8 mouse cellular contexts compared by ENCODE assay signal in genomic region chr6:134917087-134917486, GRCm38 (mm10). TPM values are rescaled to one million over a fixed set of nuclear protein-coding genes. Genes with fewer than 3 reads are reported as not detected.
DNase-seq lines count a peak whose midpoint lies in the region; ATAC-seq and TF ChIP-seq lines count a peak whose summit lies in the region.

No protein-coding gene starts in this region.

- peaks cover 0 to 8% of the 10 kb centered on the region in 2 experiments; a peak in 2 of 4 replicates for H3K36me3 ChIP-seq in MEL (ENCODE audit: control insufficient read depth in 1 of 2, insufficient read depth in 2 of 2, low read length in 2 of 2)
- H3K36me3 ChIP-seq in heart, embryonic 12.5 days = peaks cover 2% of the 10 kb centered on the region; the same call in 1 of the 2 replicates
- no peaks in the 10 kb centered on the region for H3K36me3 ChIP-seq in kidney, embryonic 15.5 days

- no peak for ATAC-seq in heart, embryonic 12.5 days (ENCODE audit: insufficient number of reproducible peaks, low FRiP score)
- no peak for ATAC-seq in kidney, embryonic 15.5 days (replicated peaks; ENCODE audit: low FRiP score)

- H3K27me3 ChIP-seq in MEL (ENCODE audit: control insufficient read depth in 1 of 2, insufficient read depth in 2 of 2, low read length in 2 of 2) = no peaks in the 10 kb centered on the region
- no peaks in the 10 kb centered on the region for H3K27me3 ChIP-seq in heart, embryonic 12.5 days (replicated peaks)
- H3K27me3 ChIP-seq in kidney, embryonic 15.5 days = no peaks in the 10 kb centered on the region

- H3K27ac ChIP-seq in MEL (ENCODE audit: control insufficient read depth, low read depth, low read length) = peak overlapping the region; percentile 42
- peak overlapping the region; percentile 17; the same call in 1 of the 2 replicates for H3K27ac ChIP-seq in heart, embryonic 12.5 days (ENCODE audit: poor library complexity, severe bottlenecking)
- peak overlapping the region; percentile 45 for H3K27ac ChIP-seq in kidney, embryonic 15.5 days
- no peak overlapping the region for H3K27ac ChIP-seq in olfactory bulb, adult 2 months (ENCODE audit: insufficient read depth, low read depth, low read length)

- no peak for TF ChIP-seq RAD21 in MEL (IDR thresholded peaks at IDR 0.05; ENCODE audit: low read depth, low read length)

- H3K9ac ChIP-seq in MEL (ENCODE audit: control insufficient read depth, low read depth, low read length, poor library complexity, severe bottlenecking) = peak overlapping the region; percentile 57
- H3K9ac ChIP-seq in heart, embryonic 12.5 days = peak overlapping the region; percentile 79
- H3K9ac ChIP-seq in kidney, embryonic 15.5 days = peak overlapping the region; percentile 54

- 2% methylated on average over 11 of the region's 11 CpGs for WGBS in heart, embryonic 12.5 days
- 1% methylated on average over 11 of the region's 11 CpGs for WGBS in kidney, embryonic 15.5 days
- WGBS in lung, adult 2 months = 1% methylated on average over 11 of the region's 11 CpGs
- WGBS in olfactory bulb, adult 2 months = 1% methylated on average over 11 of the region's 11 CpGs

- no peaks in the 10 kb centered on the region for H3K9me3 ChIP-seq in MEL (replicated peaks; ENCODE audit: insufficient read depth, low read length)
- no peaks in the 10 kb centered on the region for H3K9me3 ChIP-seq in heart, embryonic 12.5 days (replicated peaks)
- no peaks in the 10 kb centered on the region for H3K9me3 ChIP-seq in kidney, embryonic 15.5 days (replicated peaks)

- no peak for TF ChIP-seq CTCF in MEL (IDR thresholded peaks at IDR 0.05 in 2 of 3, conservative IDR thresholded peaks at IDR 0.05 in 1 of 3; ENCODE audit: control insufficient read depth in 1 of 3, insufficient read depth in 1 of 3, low read depth in 2 of 3, low read length in 3 of 3, poor library complexity in 1 of 3, severe bottlenecking in 1 of 3)
- TF ChIP-seq CTCF in lung, adult 2 months (IDR thresholded peaks at IDR 0.05; ENCODE audit: insufficient read depth, low read length) = no peak
- no peak for TF ChIP-seq CTCF in olfactory bulb, adult 2 months (IDR thresholded peaks at IDR 0.05; ENCODE audit: insufficient read depth, low read depth, low read length)

- DNase-seq in A20 (ENCODE audit: low read depth, low spot score) (peak; percentile 45), MEL (ENCODE audit: low read depth, low spot score) (peak; percentile 88)
- peak; percentile 57 for DNase-seq in embryo, embryonic 9.5 days (ENCODE audit: extremely low spot score)
- DNase-seq in lung, adult 2 months = peak; percentile 73
- peak; percentile 44 to 71 for DNase-seq in urinary bladder, postnatal 36 days (ENCODE audit: low spot score in 2 of 2)

- H3K4me1 ChIP-seq in MEL (ENCODE audit: control insufficient read depth in 1 of 2, insufficient read depth in 2 of 2, low read length in 2 of 2) = peaks cover 0 to 13% of the 10 kb centered on the region in 2 experiments; a peak in 2 of 4 replicates
- peaks cover 12% of the 10 kb centered on the region for H3K4me1 ChIP-seq in heart, embryonic 12.5 days (replicated peaks)
- peaks cover 34% of the 10 kb centered on the region for H3K4me1 ChIP-seq in kidney, embryonic 15.5 days
- H3K4me1 ChIP-seq in lung, adult 2 months (ENCODE audit: control insufficient read depth, insufficient read depth, low read length) = no peaks in the 10 kb centered on the region
- H3K4me1 ChIP-seq in olfactory bulb, adult 2 months (ENCODE audit: control insufficient read depth, insufficient read depth, low read length) = peaks cover 7% of the 10 kb centered on the region

- TF ChIP-seq POLR2A in MEL (IDR thresholded peaks at IDR 0.05; ENCODE audit: control insufficient read depth in 1 of 2, insufficient read depth in 1 of 2, low read depth in 1 of 2, low read length in 2 of 2, poor library complexity in 1 of 2) = no peak
- peak; percentile 41; the same call in 1 of the 2 replicates for TF ChIP-seq POLR2A in lung, adult 2 months (IDR thresholded peaks at IDR 0.05; ENCODE audit: borderline replicate concordance, extremely low read depth, low read depth, low read length)
- TF ChIP-seq POLR2A in olfactory bulb, adult 2 months (IDR thresholded peaks at IDR 0.05; ENCODE audit: insufficient read depth, low read depth, low read length) = no peak

- peak overlapping the region; percentile 68 to 84 for H3K4me3 ChIP-seq in MEL (ENCODE audit: control insufficient read depth in 1 of 2, insufficient read depth in 1 of 2, low read depth in 2 of 2, low read length in 2 of 2)
- H3K4me3 ChIP-seq in heart, embryonic 12.5 days = peak overlapping the region; percentile 57
- H3K4me3 ChIP-seq in kidney, embryonic 15.5 days (replicated peaks) = peak overlapping the region; percentile 41
- H3K4me3 ChIP-seq in lung, adult 2 months (replicated peaks; ENCODE audit: extremely low read depth, low read depth, low read length) = peak overlapping the region; percentile 53
- H3K4me3 ChIP-seq in olfactory bulb, adult 2 months (ENCODE audit: insufficient read depth, low read depth, low read length) = peak overlapping the region; percentile 13; the same call in 1 of the 2 replicates

- H3K79me2 ChIP-seq in MEL (ENCODE audit: control insufficient read depth, insufficient read depth, low read length, poor library complexity) = peaks cover 18% of the 10 kb centered on the region

- TF ChIP-seq EP300 in MEL (IDR thresholded peaks at IDR 0.05; ENCODE audit: low read depth in 1 of 2, low read length in 2 of 2) = no peak

- H3K4me2 ChIP-seq in heart, embryonic 12.5 days = peak overlapping the region; percentile 93
- H3K4me2 ChIP-seq in kidney, embryonic 15.5 days = peak overlapping the region; percentile 89

TF ChIP-seq in MEL, 35 proteins besides CTCF, POLR2A, EP300 and RAD21:
- TF ChIP-seq SIN3A (IDR thresholded peaks at IDR 0.05; ENCODE audit: low read length) (peak; percentile 99), BHLHE40 (IDR thresholded peaks at IDR 0.05; ENCODE audit: borderline replicate concordance, low read depth, low read length) (peak; percentile 41; the same call in 1 of the 2 replicates), TBP (IDR thresholded peaks at IDR 0.05; ENCODE audit: low read depth, low read length) (peak; percentile 59; the same call in 1 of the 2 replicates), MAZ (IDR thresholded peaks at IDR 0.05; ENCODE audit: low read depth, low read length) (no peak), ZNF384 (IDR thresholded peaks at IDR 0.05; ENCODE audit: low read depth, low read length) (peak; percentile 76; the same call in 1 of the 2 replicates), GATA1 (IDR thresholded peaks at IDR 0.05; ENCODE audit: low read depth, low read length) (0 out of 2 replicates have a peak, but pooled peaks have one; percentile 36), ZKSCAN1 (IDR thresholded peaks at IDR 0.05; ENCODE audit: low read depth, low read length) (no peak), MXI1 (IDR thresholded peaks at IDR 0.05; ENCODE audit: low read depth, low read length) (peak; percentile 83), HCFC1 (IDR thresholded peaks at IDR 0.05; ENCODE audit: low read depth, low read length) (peak; percentile 72), MAX (IDR thresholded peaks at IDR 0.05; ENCODE audit: low read length) (peak; percentile 60)

RNA-seq across cellular contexts. Expression of gene Cdkn1b, which starts 3.1 kb away (rescaled TPM):
- total RNA-seq in MEL (2012; rRNA removed) = 7.7 and 12.0 TPM in 2 replicates
- polyA plus RNA-seq in MEL (2012; ENCODE audit: insufficient read depth in 1 of 2, insufficient read length in 2 of 2, low read depth in 1 of 2, low replicate concordance in 2 of 2, missing spikeins in 1 of 2) = 10 to 100 TPM in 1 of 2 experiments, not detected in 1; 21.2 TPM
- 16.8 and 17.4 TPM in 2 replicates for polyA plus RNA-seq in heart, embryonic 12.5 days (2016; fragmentation: Nextera tagmentation; extraction: Ambion mirVana)
- polyA plus RNA-seq in kidney, embryonic 15.5 days (2015; fragmentation: Nextera tagmentation; extraction: Ambion mirVana) = 15.9 and 17.6 TPM in 2 replicates
- 26.9 and 31.6 TPM in 2 replicates for polyA plus RNA-seq in lung, adult 2 months (2012; rRNA removed)
- polyA plus RNA-seq in olfactory bulb, adult 2 months (2012; ENCODE audit: insufficient read depth, insufficient read length, low replicate concordance, missing spikeins) = 69.9 TPM in 1 of 2 replicates, not detected in the other

RNA-seq across cellular contexts. Expression of gene Gpr19, which starts 18.7 kb away (rescaled TPM):
- total RNA-seq in MEL (2012; rRNA removed) = 8.4 and 9.0 TPM in 2 replicates
- polyA plus RNA-seq in MEL (2012; ENCODE audit: insufficient read depth in 1 of 2, insufficient read length in 2 of 2, low read depth in 1 of 2, low replicate concordance in 2 of 2, missing spikeins in 1 of 2) = 10 to 100 TPM in 1 of 2 experiments, not detected in 1; 11.7 TPM
- 9.0 and 10.2 TPM in 2 replicates for polyA plus RNA-seq in heart, embryonic 12.5 days (2016; fragmentation: Nextera tagmentation; extraction: Ambion mirVana)
- 11.0 and 12.3 TPM in 2 replicates for polyA plus RNA-seq in kidney, embryonic 15.5 days (2015; fragmentation: Nextera tagmentation; extraction: Ambion mirVana)
- 6.0 and 9.2 TPM in 2 replicates for polyA plus RNA-seq in lung, adult 2 months (2012; rRNA removed)
- polyA plus RNA-seq in olfactory bulb, adult 2 months (2012; ENCODE audit: insufficient read depth, insufficient read length, low replicate concordance, missing spikeins) = not detected in 2 replicates

Comparison
In these comparisons a context has a peak if more than half of its experiments do, and no peak if none do; other contexts are left out.
1. H3K4me3 ChIP-seq: peak in every context shown above with its lines; median percentile 76 in MEL; 57 in heart, embryonic 12.5 days; 53 in lung, adult 2 months; 41 in kidney, embryonic 15.5 days; 13 in olfactory bulb, adult 2 months.